Mouse (Mus musculus): ENCODE results near the gene Klc3. TPM values are rescaled to one million over a fixed set of nuclear protein-coding genes. Genes with fewer than 3 reads are reported as not detected.

The Klc3 gene
- total and polyA plus RNA-seq, 3 experiments: 0.21 to 0.59 (median 0.25) TPM

GRCm38 (mm10) chr7:19350221-19350620 is 53.7 kb downstream of the Klc3 start:
- DNase-seq: no peak
- TF ChIP-seq POLR2A (IDR thresholded peaks at IDR 0.05; ENCODE audit: insufficient read depth, low read depth, low read length) (no peak), EP300 (IDR thresholded peaks at IDR 0.05; ENCODE audit: insufficient read depth, low read depth, low read length) (no peak), CTCF (IDR thresholded peaks at IDR 0.05) (no peak)
- WGBS: 90% methylated on average over 8 of the region's 8 CpGs

GRCm38 (mm10) chr7:19349188-19349915 is 54.6 kb downstream of the Klc3 start:
- H3K27ac ChIP-seq: peak overlapping the region; percentile 72

More at GRCm38 (mm10) chr7:19350221-19350620, 53.7 kb downstream of the Klc3 start:
- H3K36me3 ChIP-seq (ENCODE audit: control insufficient read depth, insufficient read depth, low read length): no peaks in the 10 kb centered on the region
- no peaks in the 10 kb centered on the region for H3K27me3 ChIP-seq (ENCODE audit: control insufficient read depth, insufficient read depth, low read length)
- H3K79me2 ChIP-seq (replicated peaks; ENCODE audit: control insufficient read depth, insufficient read depth, low read length): no peaks in the 10 kb centered on the region
- intact Hi-C loops (cut with DNase I): no loop called here
- H3K27ac ChIP-seq: peak overlapping the region; percentile 72
- H3K9ac ChIP-seq (ENCODE audit: low read depth, low read length): no peak overlapping the region
- H3K4me3 ChIP-seq: no peak overlapping the region
- H3K4me1 ChIP-seq (ENCODE audit: control insufficient read depth, insufficient read depth, low read length): peaks cover 5% of the 10 kb centered on the region

GRCm38 (mm10) chr7:19344938-19345471 is 58.9 kb downstream of the Klc3 start:
- Histone ChIP-seq H3K27ac (peak overlapping the region; percentile 92), H3K9ac (ENCODE audit: low read depth, low read length) (peak overlapping the region; percentile 78), H3K79me2 (replicated peaks; ENCODE audit: control insufficient read depth, insufficient read depth, low read length) (no peaks in the 10 kb centered on the region), H3K27me3 (ENCODE audit: control insufficient read depth, insufficient read depth, low read length) (no peaks in the 10 kb centered on the region), H3K4me1 (ENCODE audit: control insufficient read depth, insufficient read depth, low read length) (peaks cover 12% of the 10 kb centered on the region), H3K4me3 (peak overlapping the region; percentile 87), H3K36me3 (ENCODE audit: control insufficient read depth, insufficient read depth, low read length) (no peaks in the 10 kb centered on the region)
- peak; percentile 92 to 95 for DNase-seq
- intact Hi-C loops (cut with DNase I): loop anchor here (2.0 to 5.0 kb wide), 2 partner anchors 16 to 118 kb away; partner anchors contain the start of gene Opa3
- TF ChIP-seq POLR2A (IDR thresholded peaks at IDR 0.05; ENCODE audit: insufficient read depth, low read depth, low read length) (peak; percentile 64), CTCF (IDR thresholded peaks at IDR 0.05) (peak; percentile 4; the same call in 1 of the 2 replicates), EP300 (IDR thresholded peaks at IDR 0.05; ENCODE audit: insufficient read depth, low read depth, low read length) (peak; percentile 36; the same call in 1 of the 2 replicates)
- under 1% methylated on average over 31 of the region's 31 CpGs for WGBS

More at GRCm38 (mm10) chr7:19349188-19349915, 54.6 kb downstream of the Klc3 start:
- no peaks in the 10 kb centered on the region for H3K79me2 ChIP-seq (replicated peaks; ENCODE audit: control insufficient read depth, insufficient read depth, low read length)
- H3K36me3 ChIP-seq (ENCODE audit: control insufficient read depth, insufficient read depth, low read length): no peaks in the 10 kb centered on the region
- H3K27me3 ChIP-seq (ENCODE audit: control insufficient read depth, insufficient read depth, low read length): no peaks in the 10 kb centered on the region
- 49% methylated on average over 13 of the region's 13 CpGs for WGBS
- peak overlapping the region; percentile 41 for H3K4me3 ChIP-seq
- DNase-seq: peak; percentile 57 to 58
- TF ChIP-seq EP300 (IDR thresholded peaks at IDR 0.05; ENCODE audit: insufficient read depth, low read depth, low read length) (peak; percentile 97), CTCF (IDR thresholded peaks at IDR 0.05) (no peak), POLR2A (IDR thresholded peaks at IDR 0.05; ENCODE audit: insufficient read depth, low read depth, low read length) (peak; percentile 71)
- peak overlapping the region; percentile 47 for H3K9ac ChIP-seq (ENCODE audit: low read depth, low read length)
- H3K4me1 ChIP-seq (ENCODE audit: control insufficient read depth, insufficient read depth, low read length): peaks cover 7% of the 10 kb centered on the region
- intact Hi-C loops (cut with DNase I): no loop called here

Small RNAs within 50 kb of the gene (microRNA-seq; reads per million reads assigned to microRNA genes)
- 0 reads per million in 2 experiments for gene Mir343

Other genes with a start within 250 kb of the Klc3 start
- gene Gipr, start 238.0 kb downstream of the Klc3 start, total RNA-seq (2021): under 1 TPM in 1 of 2 experiments, not detected in 1; 0.16 TPM
- gene Gipr, start 238.0 kb downstream of the Klc3 start, polyA plus RNA-seq (2012; rRNA removed): 2.5 and 3.0 TPM in 2 replicates
- 10 to 100 TPM; 35.6 to 38.7 TPM for gene Eml2, start 227.7 kb downstream of the Klc3 start, total RNA-seq (2021)
- gene Eml2, start 227.7 kb downstream of the Klc3 start, polyA plus RNA-seq (2012; rRNA removed): 37.3 and 38.8 TPM in 2 replicates
- 1 to 10 TPM; 6.8 to 7.2 TPM for gene Gpr4, start 191.6 kb downstream of the Klc3 start, total RNA-seq (2021)
- gene Gpr4, start 191.6 kb downstream of the Klc3 start, polyA plus RNA-seq (2012; rRNA removed): 17.1 and 22.0 TPM in 2 replicates
- 10 to 100 TPM; 59.9 to 66.0 TPM for gene Opa3, start 175.8 kb downstream of the Klc3 start, total RNA-seq (2021)
- gene Opa3, start 175.8 kb downstream of the Klc3 start, polyA plus RNA-seq (2012; rRNA removed): 64.6 and 91.3 TPM in 2 replicates
- gene Vasp, start 132.3 kb downstream of the Klc3 start, total RNA-seq (2021): 10 to 100 TPM; 25.1 to 30.8 TPM
- gene Vasp, start 132.3 kb downstream of the Klc3 start, polyA plus RNA-seq (2012; rRNA removed): 43.3 and 51.5 TPM in 2 replicates
- under 1 TPM in 1 of 2 experiments, not detected in 1; 0.21 TPM for gene Ppm1n, start 124.0 kb downstream of the Klc3 start, total RNA-seq (2021)
- gene Ppm1n, start 124.0 kb downstream of the Klc3 start, polyA plus RNA-seq (2012; rRNA removed): 0.09 and 0.33 TPM in 2 replicates
- 100 to 1,000 TPM; 114 to 136 TPM for gene Rtn2, start 121.5 kb downstream of the Klc3 start, total RNA-seq (2021)
- gene Rtn2, start 121.5 kb downstream of the Klc3 start, polyA plus RNA-seq (2012; rRNA removed): 273 and 340 TPM in 2 replicates
- 1 to 10 TPM in 1 of 2 experiments, under 1 TPM in 1; 0.89 to 1.1 TPM for gene Fosb, start 94.1 kb downstream of the Klc3 start, total RNA-seq (2021)
- 0.94 and 1.1 TPM in 2 replicates for gene Fosb, start 94.1 kb downstream of the Klc3 start, polyA plus RNA-seq (2012; rRNA removed)
- 10 to 100 TPM; 46.8 to 48.6 TPM for gene Ercc1, start 59.3 kb downstream of the Klc3 start, total RNA-seq (2021)
- 47.1 and 49.1 TPM in 2 replicates for gene Ercc1, start 59.3 kb downstream of the Klc3 start, polyA plus RNA-seq (2012; rRNA removed)
- 1 to 10 TPM; 9.3 to 9.7 TPM for gene Cd3eap, start 44.6 kb downstream of the Klc3 start, total RNA-seq (2021)
- 4.4 and 4.7 TPM in 2 replicates for gene Cd3eap, start 44.6 kb downstream of the Klc3 start, polyA plus RNA-seq (2012; rRNA removed)
- gene Ppp1r13l, start 44.4 kb downstream of the Klc3 start, total RNA-seq (2021): 10 to 100 TPM; 43.9 to 45.1 TPM
- gene Ppp1r13l, start 44.4 kb downstream of the Klc3 start, polyA plus RNA-seq (2012; rRNA removed): 23.5 and 30.1 TPM in 2 replicates
- 10 to 100 TPM; 10.9 to 11.6 TPM for gene Ercc2, start 22.1 kb downstream of the Klc3 start, total RNA-seq (2021)
- gene Ercc2, start 22.1 kb downstream of the Klc3 start, polyA plus RNA-seq (2012; rRNA removed): 22.6 and 24.8 TPM in 2 replicates
- 1,000 to 10,000 TPM; 3,482 to 3,985 TPM for gene Ckm, start 672 bp upstream of the Klc3 start, total RNA-seq (2021)
- 7,008 and 7,255 TPM in 2 replicates for gene Ckm, start 672 bp upstream of the Klc3 start, polyA plus RNA-seq (2012; rRNA removed)
- 10 to 100 TPM; 22.4 to 27.2 TPM for gene Mark4, start 54.7 kb upstream of the Klc3 start, total RNA-seq (2021)
- gene Mark4, start 54.7 kb upstream of the Klc3 start, polyA plus RNA-seq (2012; rRNA removed): 11.1 and 11.8 TPM in 2 replicates
- 1 to 10 TPM in 1 of 2 experiments, under 1 TPM in 1; 0.80 to 1.2 TPM for gene Exoc3l2, start 59.2 kb upstream of the Klc3 start, total RNA-seq (2021)
- gene Exoc3l2, start 59.2 kb upstream of the Klc3 start, polyA plus RNA-seq (2012; rRNA removed): 1.5 and 1.7 TPM in 2 replicates
- gene Bloc1s3, start 104.3 kb upstream of the Klc3 start, total RNA-seq (2021): 1 to 10 TPM; 2.2 to 2.5 TPM
- 3.9 and 5.4 TPM in 2 replicates for gene Bloc1s3, start 104.3 kb upstream of the Klc3 start, polyA plus RNA-seq (2012; rRNA removed)
- gene Trappc6a, start 104.3 kb upstream of the Klc3 start, total RNA-seq (2021): 10 to 100 TPM; 32.2 to 33.5 TPM
- 32.9 and 45.0 TPM in 2 replicates for gene Trappc6a, start 104.3 kb upstream of the Klc3 start, polyA plus RNA-seq (2012; rRNA removed)
- not detected for gene Nkpd1, start 113.7 kb upstream of the Klc3 start, total RNA-seq (2021)
- 0.06 TPM in 1 of 2 replicates, not detected in the other for gene Nkpd1, start 113.7 kb upstream of the Klc3 start, polyA plus RNA-seq (2012; rRNA removed)
- gene Ppp1r37, start 159.0 kb upstream of the Klc3 start, total RNA-seq (2021): 10 to 100 TPM; 58.0 to 69.5 TPM
- gene Ppp1r37, start 159.0 kb upstream of the Klc3 start, polyA plus RNA-seq (2012; rRNA removed): 56.0 and 66.4 TPM in 2 replicates
- gene Zfp296, start 173.2 kb upstream of the Klc3 start, total RNA-seq (2021): under 1 TPM; 0.42 to 0.43 TPM
- 0.82 and 1.0 TPM in 2 replicates for gene Zfp296, start 173.2 kb upstream of the Klc3 start, polyA plus RNA-seq (2012; rRNA removed)
- 10 to 100 TPM; 48.5 to 48.6 TPM for gene Gemin7, start 173.5 kb upstream of the Klc3 start, total RNA-seq (2021)
- gene Gemin7, start 173.5 kb upstream of the Klc3 start, polyA plus RNA-seq (2012; rRNA removed): 75.2 and 87.3 TPM in 2 replicates
- 10 to 100 TPM; 13.9 to 14.0 TPM for gene Clasrp, start 200.4 kb upstream of the Klc3 start, total RNA-seq (2021)
- gene Clasrp, start 200.4 kb upstream of the Klc3 start, polyA plus RNA-seq (2012; rRNA removed): 26.1 and 32.0 TPM in 2 replicates
- 1 to 10 TPM; 7.1 to 7.6 TPM for gene Relb, start 225.3 kb upstream of the Klc3 start, total RNA-seq (2021)
- gene Relb, start 225.3 kb upstream of the Klc3 start, polyA plus RNA-seq (2012; rRNA removed): 9.5 and 12.1 TPM in 2 replicates

All from heart, adult 2 months (tissue).